8 mouse cellular contexts compared by ENCODE assay signal in the genomic region with DNA sequence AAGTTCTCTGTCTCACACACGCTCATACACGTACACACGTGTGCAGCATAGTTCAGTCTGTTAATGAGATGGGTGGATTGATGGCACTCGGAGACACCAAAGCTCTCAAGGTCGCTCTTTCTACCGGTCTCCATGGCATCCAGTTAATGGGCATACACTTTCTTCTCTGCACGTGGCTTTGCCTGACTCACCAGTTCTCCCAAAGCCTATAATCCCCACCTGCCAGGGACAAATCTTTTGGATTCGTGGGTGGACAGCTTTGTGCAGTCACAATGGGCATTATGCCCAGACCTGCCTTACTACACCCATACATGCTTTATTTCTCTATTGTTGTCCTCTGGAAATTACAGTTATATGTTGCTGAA. TPM values are rescaled to one million over a fixed set of nuclear protein-coding genes. Genes with fewer than 3 reads are reported as not detected.
DNase-seq lines count a peak whose midpoint lies in the region; ATAC-seq and TF ChIP-seq lines count a peak whose summit lies in the region.

No protein-coding gene starts in this region.

- peak overlapping the region; percentile 86 for H3K9ac ChIP-seq in kidney, embryonic 14.5 days (ENCODE audit: low read depth, low read length)
- H3K9ac ChIP-seq in ES-E14 (ENCODE audit: insufficient read depth, low read depth, low read length, poor library complexity, severe bottlenecking), result peak overlapping the region; percentile 69
- peak overlapping the region; percentile 32 for H3K9ac ChIP-seq in hindbrain, embryonic 15.5 days

- peak overlapping the region; percentile 68; the same call in 1 of the 2 replicates for H3K27ac ChIP-seq in kidney, embryonic 14.5 days (ENCODE audit: low read depth, low read length)
- H3K27ac ChIP-seq in ES-E14 (ENCODE audit: insufficient read depth, low read depth, low read length, poor library complexity, severe bottlenecking), result peak overlapping the region; percentile 67
- peak overlapping the region; percentile 66; the same call in 1 of the 2 replicates for H3K27ac ChIP-seq in hindbrain, embryonic 15.5 days (replicated peaks)
- H3K27ac ChIP-seq in midbrain, embryonic 10.5 days (replicated peaks), result peak overlapping the region; percentile 88

- H3K4me3 ChIP-seq in kidney, embryonic 14.5 days (ENCODE audit: low read length), result peak overlapping the region; percentile 98
- peak overlapping the region; percentile 64 to 75 for H3K4me3 ChIP-seq in ES-E14 (ENCODE audit: insufficient read depth in 1 of 2, low read depth in 1 of 2, low read length in 2 of 2, poor library complexity in 1 of 2, severe bottlenecking in 1 of 2)
- H3K4me3 ChIP-seq in hindbrain, embryonic 15.5 days, result peak overlapping the region; percentile 77
- H3K4me3 ChIP-seq in midbrain, embryonic 10.5 days, result peak overlapping the region; percentile 90

- in situ Hi-C loops in ES-E14 (cut with MboI; ENCODE audit: low sequenced_read_pairs in 2 of 2, unreplicated experiment in 2 of 2), result no loop called here

- H3K27me3 ChIP-seq in kidney, embryonic 14.5 days (ENCODE audit: control insufficient read depth, insufficient read depth, low read length), result no peaks in the 10 kb centered on the region
- H3K27me3 ChIP-seq in hindbrain, embryonic 15.5 days, result no peaks in the 10 kb centered on the region
- no peaks in the 10 kb centered on the region for H3K27me3 ChIP-seq in midbrain, embryonic 10.5 days (ENCODE audit: low read depth, poor library complexity, severe bottlenecking)

- peaks cover 26% of the 10 kb centered on the region for H3K36me3 ChIP-seq in kidney, embryonic 14.5 days (ENCODE audit: control insufficient read depth, insufficient read depth, low read length)
- 0 out of 2 replicates have a peak, but pooled peaks cover under 1% of the 10 kb centered on the region for H3K36me3 ChIP-seq in ES-E14 (ENCODE audit: control insufficient read depth, insufficient read depth, low read length, poor library complexity, severe bottlenecking)
- peaks cover 27% of the 10 kb centered on the region for H3K36me3 ChIP-seq in hindbrain, embryonic 15.5 days
- H3K36me3 ChIP-seq in midbrain, embryonic 10.5 days, result peaks cover 37% of the 10 kb centered on the region

- no peak for DNase-seq in kidney, adult 9 months
- no peak for DNase-seq in ES-E14 (ENCODE audit: low read depth, low spot score)
- peak; percentile 88 for DNase-seq in brain, adult 2 months (ENCODE audit: low read depth, low spot score)
- no peak for DNase-seq in midbrain, embryonic 10.5 days (ENCODE audit: low spot score)
- DNase-seq in gastrocnemius, adult 18-20 months (ENCODE audit: low spot score), result no peak
- no peak for DNase-seq in spleen, postnatal 10 days (ENCODE audit: low spot score in 2 of 2)

- H3K4me1 ChIP-seq in kidney, embryonic 14.5 days (ENCODE audit: control insufficient read depth, insufficient read depth, low read length), result peaks cover 10% of the 10 kb centered on the region
- peaks cover 4 to 5% of the 10 kb centered on the region in 2 experiments; a peak in 3 of 4 replicates for H3K4me1 ChIP-seq in ES-E14 (ENCODE audit: control insufficient read depth in 2 of 2, insufficient read depth in 2 of 2, low read length in 2 of 2, poor library complexity in 1 of 2)
- H3K4me1 ChIP-seq in hindbrain, embryonic 15.5 days (replicated peaks), result peaks cover 33% of the 10 kb centered on the region
- H3K4me1 ChIP-seq in midbrain, embryonic 10.5 days, result peaks cover 23% of the 10 kb centered on the region

- H3K4me2 ChIP-seq in kidney, embryonic 14.5 days (replicated peaks; ENCODE audit: low read depth, low read length), result peak overlapping the region; percentile 92
- H3K4me2 ChIP-seq in hindbrain, embryonic 15.5 days, result peak overlapping the region; percentile 93

- no peak; the same call in 1 of the 2 replicates for ATAC-seq in kidney, embryonic 14.5 days (ENCODE audit: low FRiP score, low TSS enrichment)
- peak; percentile 23 for ATAC-seq in hindbrain, embryonic 15.5 days (ENCODE audit: low FRiP score, low read depth)

- H3K9me3 ChIP-seq in kidney, embryonic 14.5 days (ENCODE audit: control insufficient read depth, low read length), result no peaks in the 10 kb centered on the region
- no peaks in the 10 kb centered on the region for H3K9me3 ChIP-seq in ES-E14 (ENCODE audit: control insufficient read depth, insufficient read depth, low read depth, low read length)
- H3K9me3 ChIP-seq in hindbrain, embryonic 15.5 days, result no peaks in the 10 kb centered on the region
- H3K9me3 ChIP-seq in midbrain, embryonic 10.5 days (replicated peaks), result no peaks in the 10 kb centered on the region

- 7% methylated on average over 8 of the region's 8 CpGs for whole genome bisulfite sequencing in kidney, embryonic 14.5 days
- 7% methylated on average over 8 of the region's 8 CpGs for WGBS in hindbrain, embryonic 15.5 days
- WGBS in midbrain, embryonic 10.5 days, result 20% methylated on average over 8 of the region's 8 CpGs

TF ChIP-seq in ES-E14, 5 proteins besides CTCF, POLR2A, EP300 and RAD21:
- no peak for TF ChIP-seq ZC3H11A (IDR thresholded peaks at IDR 0.05; ENCODE audit: borderline replicate concordance, low read depth, low read length)
- no peak for TF ChIP-seq MAFK (IDR thresholded peaks at IDR 0.05; ENCODE audit: insufficient read depth, low read depth, low read length)
- TF ChIP-seq CHD2 (IDR thresholded peaks at IDR 0.05; ENCODE audit: low read depth, low read length), result no peak
- TF ChIP-seq HCFC1 (IDR thresholded peaks at IDR 0.05; ENCODE audit: borderline replicate concordance, insufficient read depth, low read length), result no peak
- TF ChIP-seq ZNF384 (IDR thresholded peaks at IDR 0.05; ENCODE audit: low read depth, low read length), result no peak

RNA-seq across cellular contexts. Expression of gene Mtfr1l, which starts 0.6 kb away (rescaled TPM):
- polyA plus RNA-seq in kidney, embryonic 14.5 days (2014; fragmentation: Nextera tagmentation; extraction: Ambion mirVana), result 114 and 130 TPM in 2 replicates
- total RNA-seq in ES-E14 (2012; rRNA removed), result 38.2 and 43.7 TPM in 2 replicates
- 168 and 179 TPM in 2 replicates for polyA plus RNA-seq in hindbrain, embryonic 15.5 days (2015; fragmentation: Nextera tagmentation; extraction: Ambion mirVana)
- polyA plus RNA-seq in midbrain, embryonic 10.5 days (2016; fragmentation: Nextera tagmentation; extraction: Ambion mirVana), result 120 and 127 TPM in 2 replicates
- 100 to 1,000 TPM; 139 to 147 TPM for total RNA-seq in gastrocnemius, adult 18-20 months (2021)

RNA-seq across cellular contexts. Expression of gene Selenon, which starts 16.2 kb away (rescaled TPM):
- polyA plus RNA-seq in kidney, embryonic 14.5 days (2014; fragmentation: Nextera tagmentation; extraction: Ambion mirVana), result 15.6 and 19.5 TPM in 2 replicates
- 5.1 and 8.3 TPM in 2 replicates for total RNA-seq in ES-E14 (2012; rRNA removed)
- polyA plus RNA-seq in hindbrain, embryonic 15.5 days (2015; fragmentation: Nextera tagmentation; extraction: Ambion mirVana), result 31.2 and 32.0 TPM in 2 replicates
- 8.4 and 8.6 TPM in 2 replicates for polyA plus RNA-seq in midbrain, embryonic 10.5 days (2016; fragmentation: Nextera tagmentation; extraction: Ambion mirVana)
- total RNA-seq in gastrocnemius, adult 18-20 months (2021), result 1 to 10 TPM; 4.2 to 4.9 TPM

RNA-seq across cellular contexts. Expression of gene Aunip, which starts 25.0 kb away (rescaled TPM):
- polyA plus RNA-seq in kidney, embryonic 14.5 days (2014; fragmentation: Nextera tagmentation; extraction: Ambion mirVana), result 5.9 and 20.7 TPM in 2 replicates
- 13.7 and 18.3 TPM in 2 replicates for total RNA-seq in ES-E14 (2012; rRNA removed)
- 2.0 and 2.9 TPM in 2 replicates for polyA plus RNA-seq in hindbrain, embryonic 15.5 days (2015; fragmentation: Nextera tagmentation; extraction: Ambion mirVana)
- 25.5 and 28.6 TPM in 2 replicates for polyA plus RNA-seq in midbrain, embryonic 10.5 days (2016; fragmentation: Nextera tagmentation; extraction: Ambion mirVana)
- total RNA-seq in gastrocnemius, adult 18-20 months (2021), result not detected

RNA-seq across cellular contexts. Expression of gene Paqr7, which starts 39.3 kb away (rescaled TPM):
- 0.57 and 0.73 TPM in 2 replicates for polyA plus RNA-seq in kidney, embryonic 14.5 days (2014; fragmentation: Nextera tagmentation; extraction: Ambion mirVana)
- total RNA-seq in ES-E14 (2012; rRNA removed), result 4.8 and 6.9 TPM in 2 replicates
- polyA plus RNA-seq in hindbrain, embryonic 15.5 days (2015; fragmentation: Nextera tagmentation; extraction: Ambion mirVana), result 30.4 and 35.2 TPM in 2 replicates
- 3.5 and 3.6 TPM in 2 replicates for polyA plus RNA-seq in midbrain, embryonic 10.5 days (2016; fragmentation: Nextera tagmentation; extraction: Ambion mirVana)
- 1 to 10 TPM; 2.9 to 4.4 TPM for total RNA-seq in gastrocnemius, adult 18-20 months (2021)

Comparison
In these comparisons a context has a peak if more than half of its experiments do, and no peak if none do; other contexts are left out.
1. H3K9ac ChIP-seq: peak in every context shown above with its lines; median percentile 86 in kidney, embryonic 14.5 days; 69 in ES-E14; 32 in hindbrain, embryonic 15.5 days.